Mouse (Mus musculus) hindbrain, postnatal 0 days (tissue): ENCODE results near the gene Gm10642. TPM values are rescaled to one million over a fixed set of nuclear protein-coding genes. Genes with fewer than 3 reads are reported as not detected.

ENCODE experiments used
- ATAC-seq: fragments of 200-750 bp; cut with Nextera tagmentation; 2 replicates; pipeline ENCODE4 v1.8.0; 2017; ENCODE audit warnings: mild to moderate bottlenecking, moderate TSS enrichment, moderate library complexity
- DNase-seq: peaks from one replicate; pipeline ENCODE4 v3.0.0-alpha.2; 2015; ENCODE audit warnings: low spot score
- H3K27ac ChIP-seq: fragments of 300-500 bp; sonication (generic); 2 replicates; pipeline ENCODE4 v1.5.1; 2014; ENCODE audit warnings: mild to moderate bottlenecking
- H3K27me3 ChIP-seq: fragments of 300-500 bp; sonication (generic); 2 replicates; pipeline ENCODE4 v1.6.1; 2014; ENCODE audit warnings: low read length, mixed read lengths; ENCODE audit not compliant: insufficient read depth
- H3K36me3 ChIP-seq: fragments of 300-500 bp; sonication (generic); 2 replicates; pipeline ENCODE4 v1.6.1; 2014; ENCODE audit warnings: low read length, mixed read lengths; ENCODE audit not compliant: insufficient read depth
- H3K4me1 ChIP-seq: fragments of 300-500 bp; sonication (generic); 2 replicates; pipeline ENCODE4 v1.6.1; 2014; ENCODE audit warnings: antibody characterized with exemption, low read length, mixed read lengths; ENCODE audit not compliant: insufficient read depth
- H3K4me2 ChIP-seq: fragments of 300-500 bp; sonication (generic); 2 replicates; pipeline ENCODE4 v1.6.1; 2014; ENCODE audit warnings: low read depth, mild to moderate bottlenecking, low read length, moderate library complexity, mixed read lengths
- H3K4me3 ChIP-seq: fragments of 300-500 bp; sonication (generic); 2 replicates; pipeline ENCODE4 v1.5.1; 2014; ENCODE audit warnings: low read length
- H3K9ac ChIP-seq: fragments of 300-500 bp; sonication (generic); replicated peaks from 2 replicates; pipeline ENCODE4 v1.6.1; 2014; ENCODE audit warnings: mild to moderate bottlenecking, low read length, moderate library complexity, mixed read lengths
- H3K9me3 ChIP-seq: fragments of 300-500 bp; sonication (generic); 2 replicates; pipeline ENCODE4 v1.6.1; 2016; ENCODE audit warnings: low read length, mixed read lengths
- CTCF ChIP-seq: IDR thresholded peaks from 2 replicates; pipeline ENCODE4 v1.5.1; 2016; ENCODE audit warnings: antibody characterized with exemption, control low read depth, low read depth
- WGBS: fragments of 180-500 bp; shearing (Covaris S2); extraction: QIAGEN DNeasy Blood & Tissue Kit; methylation state at CpG from one replicate; pipeline ENCODE4 v1.1.7; 2014; 5-methylcytosine and 5-hydroxymethylcytosine counted together
- polyA plus RNA-seq: library from polyadenylated mRNA; unstranded; fragments of >200 nt; fragmentation: Nextera tagmentation; extraction: Ambion mirVana; gene quantifications from 2 replicates; pipeline ENCODE4 v1.2.1, GENCODE M21; 2015
- total RNA-seq: library from RNA; depleted of rRNA; stranded (reverse); fragments of >200 nt; gene quantifications from 2 replicates; pipeline ENCODE4 v1.2.3, GENCODE M21; 2014; rRNA removed

Gene Gm10642
- total RNA-seq (1.9 and 4.4 TPM in 2 replicates), polyA plus RNA-seq (1.1 and 2.2 TPM in 2 replicates)

- Histone ChIP-seq H3K27ac (peak within 1 kb of the TSS; percentile 97), H3K4me2 (peak within 1 kb of the TSS; percentile 62), H3K4me3 (peak within 1 kb of the TSS; percentile 99), H3K36me3 (no peaks in the 10 kb centered on the region), H3K4me1 (peaks cover 10% of the 10 kb centered on the region), H3K9ac (peak within 1 kb of the TSS; percentile 94), H3K9me3 (no peaks in the 10 kb centered on the region), H3K27me3 (no peaks in the 10 kb centered on the region)
- TF ChIP-seq CTCF: no peak
- WGBS: under 1% methylated on average over 61 of the region's 72 CpGs
- peak; percentile 58 for ATAC-seq
- DNase-seq: peak; percentile 76
Measured at GRCm38 (mm10) chr9:70656130-70657007, at the start of gene Gm10642. Gene Gm10642, plus strand, starts transcription at chr9:70656251.

DNA sequence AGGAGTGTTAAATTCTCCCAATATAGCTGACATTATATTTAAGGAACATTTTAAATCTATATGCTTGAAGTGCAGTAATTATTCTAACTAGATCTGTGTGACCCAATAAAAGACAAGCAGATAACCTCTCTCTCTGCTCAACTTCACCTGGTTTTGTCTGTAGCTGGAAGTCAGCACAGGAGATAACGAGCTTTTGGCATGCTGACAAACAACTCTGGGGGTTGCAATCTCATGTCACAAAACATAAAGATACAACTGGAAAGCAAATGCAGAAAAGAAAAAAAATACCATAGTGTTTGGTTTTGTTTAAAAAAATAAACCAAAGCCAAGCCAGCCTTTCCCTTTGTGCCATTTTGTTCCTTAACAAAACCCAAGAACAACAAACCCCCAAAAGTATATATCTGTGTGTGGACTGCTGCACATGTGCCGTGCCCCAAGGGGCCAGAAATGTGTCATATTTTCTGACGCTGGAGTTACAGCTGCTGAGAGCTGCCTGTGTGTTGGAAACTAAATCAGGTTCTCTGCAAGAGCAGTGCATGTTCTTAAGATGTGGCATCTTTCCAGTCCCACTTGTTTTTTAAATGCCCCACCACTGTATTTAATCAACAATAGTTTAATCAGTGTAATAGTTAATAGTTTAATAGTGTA lies 44.9 kb upstream of the Gm10642 start:
- H3K36me3 ChIP-seq: peaks cover 25% of the 10 kb centered on the region
- no peak for TF ChIP-seq CTCF
- no peak overlapping the region for H3K4me3 ChIP-seq
- H3K4me1 ChIP-seq: no peaks in the 10 kb centered on the region
- no peak overlapping the region for H3K27ac ChIP-seq
- H3K4me2 ChIP-seq: no peak overlapping the region
- 52% methylated on average over 3 of the region's 3 CpGs for WGBS
- no peak overlapping the region for H3K9ac ChIP-seq
- DNase-seq: no peak
- no peak for ATAC-seq
- H3K9me3 ChIP-seq: no peaks in the 10 kb centered on the region
- no peaks in the 10 kb centered on the region for H3K27me3 ChIP-seq

GRCm38 (mm10) chr9:70629711-70630110 lies 26.3 kb upstream of the Gm10642 start:
- Histone ChIP-seq H3K4me3 (no peak overlapping the region), H3K4me2 (no peak overlapping the region), H3K27ac (no peak overlapping the region), H3K9ac (no peak overlapping the region), H3K9me3 (no peaks in the 10 kb centered on the region), H3K36me3 (peaks cover 3% of the 10 kb centered on the region; the same call in 1 of the 2 replicates), H3K4me1 (no peaks in the 10 kb centered on the region), H3K27me3 (no peaks in the 10 kb centered on the region)
- WGBS: 88% methylated on average over 2 of the region's 2 CpGs
- TF ChIP-seq CTCF: no peak
- no peak for ATAC-seq
- DNase-seq: peak; percentile 7

GRCm38 (mm10) chr9:70631665-70632064 lies 24.4 kb upstream of the Gm10642 start:
- H3K4me3 ChIP-seq: no peak overlapping the region
- WGBS: 30% methylated on average over 5 of the region's 5 CpGs

GRCm38 (mm10) chr9:70636748-70637147 lies 19.3 kb upstream of the Gm10642 start:
- Histone ChIP-seq H3K27ac (no peak overlapping the region), H3K27me3 (no peaks in the 10 kb centered on the region), H3K4me1 (no peaks in the 10 kb centered on the region), H3K4me2 (no peak overlapping the region), H3K9me3 (no peaks in the 10 kb centered on the region), H3K4me3 (no peak overlapping the region), H3K9ac (no peak overlapping the region), H3K36me3 (0 out of 2 replicates have a peak, but pooled peaks cover 4% of the 10 kb centered on the region)
- no peak for TF ChIP-seq CTCF
- DNase-seq: no peak
- ATAC-seq: no peak
- WGBS: 86% methylated on average over 2 of the region's 2 CpGs

More at GRCm38 (mm10) chr9:70631665-70632064, 24.4 kb upstream of the Gm10642 start:
- no peaks in the 10 kb centered on the region for H3K27me3 ChIP-seq
- no peaks in the 10 kb centered on the region; the same call in 1 of the 2 replicates for H3K36me3 ChIP-seq
- no peak overlapping the region for H3K9ac ChIP-seq
- ATAC-seq (no peak), DNase-seq (no peak)
- no peak overlapping the region for H3K4me2 ChIP-seq
- no peak overlapping the region for H3K27ac ChIP-seq
- no peaks in the 10 kb centered on the region for H3K4me1 ChIP-seq
- no peak for TF ChIP-seq CTCF
- no peaks in the 10 kb centered on the region for H3K9me3 ChIP-seq

GRCm38 (mm10) chr9:70650260-70650659 lies 5.8 kb upstream of the Gm10642 start:
- H3K36me3 ChIP-seq: no peaks in the 10 kb centered on the region
- H3K9me3 ChIP-seq: no peaks in the 10 kb centered on the region
- no peak overlapping the region for H3K9ac ChIP-seq
- WGBS: 83% methylated on average over 2 of the region's 2 CpGs
- H3K27ac ChIP-seq: no peak overlapping the region
- no peak overlapping the region for H3K4me2 ChIP-seq
- no peak overlapping the region for H3K4me3 ChIP-seq
- DNase-seq (no peak), ATAC-seq (no peak)
- no peak for TF ChIP-seq CTCF
- no peaks in the 10 kb centered on the region for H3K27me3 ChIP-seq
- peaks cover 10% of the 10 kb centered on the region for H3K4me1 ChIP-seq

DNA sequence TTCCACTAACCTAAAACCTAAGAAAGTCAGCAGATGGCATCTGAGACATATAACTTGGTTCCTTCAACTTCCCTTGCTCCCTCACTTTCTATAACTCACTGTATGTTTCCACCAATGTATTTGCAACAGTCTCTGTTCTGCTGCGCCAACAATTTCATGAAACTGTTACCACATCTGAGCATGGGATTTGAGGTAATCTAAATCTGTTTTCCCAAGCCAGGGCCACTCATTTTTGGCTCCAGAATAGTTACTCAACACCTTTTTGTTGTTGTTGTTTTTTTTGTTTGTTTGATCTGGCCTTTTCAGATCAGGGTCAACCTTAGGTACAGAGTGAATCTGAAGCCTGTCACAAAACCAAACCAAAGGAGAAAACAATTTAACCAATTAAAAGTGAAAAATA lies 5.1 kb upstream of the Gm10642 start:
- WGBS: 95% methylated on average over 1 of the region's 1 CpGs
- H3K36me3 ChIP-seq: no peaks in the 10 kb centered on the region
- peaks cover 10% of the 10 kb centered on the region for H3K4me1 ChIP-seq
- no peak for TF ChIP-seq CTCF
- no peak for DNase-seq
- no peak overlapping the region for H3K9ac ChIP-seq
- H3K27ac ChIP-seq: no peak overlapping the region
- no peaks in the 10 kb centered on the region for H3K27me3 ChIP-seq
- H3K9me3 ChIP-seq: no peaks in the 10 kb centered on the region
- no peak overlapping the region for H3K4me3 ChIP-seq
- no peak overlapping the region for H3K4me2 ChIP-seq
- ATAC-seq: no peak
